Mouse (Mus musculus) CH12.LX (cell line): ENCODE measurements around the gene Brpf1.

ENCODE experiments used
- BHLHE40 ChIP-seq: IDR thresholded peaks from 2 replicates; pipeline ENCODE4 v1.6.1; 2011; ENCODE audit warnings: mild to moderate bottlenecking, low read depth, low read length, improper control_type of control experiment
- CTCF ChIP-seq, 2 experiments: IDR thresholded peaks in 1 of 2; conservative IDR thresholded peaks in 1 of 2; 2 replicates each; pipeline ENCODE4 v1.5.1; 2011 to 2012; ENCODE audit warnings: low read depth in 2 of 2, low read length in 2 of 2, improper control_type of control experiment in 1 of 2, inconsistent platforms in 1 of 2, mild to moderate bottlenecking in 1 of 2, moderate library complexity in 1 of 2
- EP300 ChIP-seq: IDR thresholded peaks from 2 replicates; pipeline ENCODE4 v1.6.1; 2011; ENCODE audit warnings: low read length, improper control_type of control experiment
- MAFK ChIP-seq: IDR thresholded peaks from 2 replicates; pipeline ENCODE4 v1.6.1; 2011; ENCODE audit warnings: low read length, improper control_type of control experiment; ENCODE audit not compliant: insufficient replicate concordance
- MAZ ChIP-seq: IDR thresholded peaks from 2 replicates; pipeline ENCODE4 v1.6.1; 2012; ENCODE audit warnings: low read depth, mild to moderate bottlenecking, inconsistent platforms, low read length, improper control_type of control experiment, moderate library complexity
- POLR2A ChIP-seq: IDR thresholded peaks from 2 replicates; pipeline ENCODE4 v1.6.1; 2011; ENCODE audit warnings: low read depth, mild to moderate bottlenecking, improper control_type of control experiment, low read length
- RAD21 ChIP-seq: IDR thresholded peaks from 2 replicates; pipeline ENCODE4 v1.6.1; 2011; ENCODE audit warnings: low read depth, mild to moderate bottlenecking, low read length, improper control_type of control experiment, moderate library complexity
- RCOR1 ChIP-seq: conservative IDR thresholded peaks from 2 replicates; pipeline ENCODE4 v1.6.1; 2012; ENCODE audit warnings: low read depth, mild to moderate bottlenecking, inconsistent platforms, low read length, improper control_type of control experiment
- TCF12 ChIP-seq: IDR thresholded peaks from 2 replicates; pipeline ENCODE4 v1.6.1; 2014; ENCODE audit warnings: low read depth, mild to moderate bottlenecking, inconsistent platforms, low read length, improper control_type of control experiment
- USF1 ChIP-seq: IDR thresholded peaks from 2 replicates; pipeline ENCODE4 v1.6.1; 2014; ENCODE audit warnings: low read depth, mild to moderate bottlenecking, inconsistent platforms, low read length, improper control_type of control experiment
- ZMIZ1 ChIP-seq: IDR thresholded peaks from 2 replicates; pipeline ENCODE4 v1.6.1; 2012; ENCODE audit warnings: low read depth, mild to moderate bottlenecking, inconsistent platforms, low read length, improper control_type of control experiment

DNA sequence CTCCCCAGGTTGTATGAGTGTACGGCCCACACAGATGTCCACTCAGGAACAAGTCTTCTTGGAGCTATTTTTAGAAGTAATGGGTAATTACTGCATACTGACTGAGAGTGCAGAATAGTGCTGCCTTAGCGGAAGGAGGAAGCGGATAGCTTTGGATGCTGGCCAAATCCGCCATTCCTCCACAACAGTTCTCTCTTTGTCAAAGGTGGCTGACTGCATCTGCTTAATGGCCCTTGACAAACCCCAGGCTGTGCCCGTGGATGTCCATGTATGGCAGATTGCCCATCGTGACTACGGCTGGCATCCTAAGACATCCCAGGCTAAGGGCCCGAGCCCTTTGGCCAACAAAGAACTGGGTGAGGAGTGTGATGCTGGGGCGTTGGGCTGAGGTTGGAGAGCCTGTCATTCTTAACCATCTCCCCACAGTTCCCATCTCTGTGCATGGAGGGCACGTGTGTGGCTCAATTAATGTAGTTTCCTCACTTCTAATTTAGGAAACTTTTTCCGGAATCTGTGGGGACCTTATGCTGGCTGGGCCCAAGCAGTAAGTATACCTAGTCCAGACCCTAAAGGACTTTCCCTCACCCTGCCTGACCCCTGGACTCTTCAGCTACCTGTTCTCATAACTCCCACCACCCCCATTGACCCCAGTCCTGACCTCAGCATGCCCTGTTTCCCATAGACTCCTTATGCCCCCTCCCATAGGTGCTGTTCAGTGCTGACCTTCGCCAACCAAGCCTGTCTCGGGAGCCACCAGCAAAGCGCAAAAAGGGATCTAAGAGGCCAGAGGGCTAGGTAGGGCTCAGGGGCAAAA, 26.4 kb downstream of the Brpf1 start:
- TF ChIP-seq CTCF (conservative IDR thresholded peaks at IDR 0.05 in 1 of 2, IDR thresholded peaks at IDR 0.05 in 1 of 2; ENCODE audit: low read depth in 2 of 2, low read length in 2 of 2) (no peak), MAFK (no peak), USF1 (no peak), EP300 (no peak), MAZ (no peak), POLR2A (no peak), BHLHE40 (no peak), TCF12 (no peak), RCOR1 (no peak), ZMIZ1 (no peak), RAD21 (no peak)
